Mouse (Mus musculus) right cerebral cortex, adult 18-20 months (tissue): ENCODE data around the gene Blcap.
"Not testable (repeated sequence)": the region's sequence is repeated elsewhere in the genome, so short reads cannot be mapped to it uniquely, and the experiment has no call there.

Experiments
- DNase-seq: peaks from one replicate; pipeline ENCODE4 v3.0.0; 2022; ENCODE audit warnings: mixed read lengths

The Blcap gene

GRCm38 (mm10) chr2:157571224-157571832 lies at the start of gene Blcap:
Gene Blcap (minus strand): TSS chr2:157571274.
- DNase-seq: peak; percentile 51

GRCm38 (mm10) chr2:157618393-157618792 lies 47.3 kb upstream of the Blcap start:
- no peak for DNase-seq

- no peak for DNase-seq
Measured at GRCm38 (mm10) chr2:157613997-157614396, 42.9 kb upstream of the Blcap start.

GRCm38 (mm10) chr2:157611735-157612134 lies 40.7 kb upstream of the Blcap start:
- no peak for DNase-seq

GRCm38 (mm10) chr2:157607542-157608236 lies 36.6 kb upstream of the Blcap start:
- no peak for DNase-seq

GRCm38 (mm10) chr2:157605025-157605675 lies 34.1 kb upstream of the Blcap start:
- DNase-seq: peak; percentile 65

- no peak for DNase-seq
Measured at GRCm38 (mm10) chr2:157601435-157601839, 30.4 kb upstream of the Blcap start.

- no peak for DNase-seq
Measured at GRCm38 (mm10) chr2:157596876-157597566, 25.9 kb upstream of the Blcap start.

GRCm38 (mm10) chr2:157585351-157585750 lies 14.3 kb upstream of the Blcap start:
- DNase-seq: not testable (repeated sequence)

GRCm38 (mm10) chr2:157572786-157573185 lies 1.7 kb upstream of the Blcap start:
- DNase-seq: no peak

GRCm38 (mm10) chr2:157569796-157570485 lies 1.1 kb downstream of the Blcap start:
- no peak for DNase-seq

- DNase-seq: no peak
Measured at GRCm38 (mm10) chr2:157568881-157569280, 2.2 kb downstream of the Blcap start.

- DNase-seq: no peak
Measured at GRCm38 (mm10) chr2:157567235-157567961, 3.7 kb downstream of the Blcap start.

GRCm38 (mm10) chr2:157566260-157566952 lies 4.7 kb downstream of the Blcap start:
- DNase-seq: peak; percentile 81

- no peak for DNase-seq
Measured at GRCm38 (mm10) chr2:157565898-157566259, 5.2 kb downstream of the Blcap start.

- DNase-seq: no peak
Measured at GRCm38 (mm10) chr2:157565446-157565845, 5.6 kb downstream of the Blcap start.

GRCm38 (mm10) chr2:157564723-157565122 lies 6.4 kb downstream of the Blcap start:
- DNase-seq: no peak

GRCm38 (mm10) chr2:157563031-157563430 lies 8.0 kb downstream of the Blcap start:
- no peak for DNase-seq

GRCm38 (mm10) chr2:157561165-157561836 lies 9.8 kb downstream of the Blcap start:
- peak; percentile 62 for DNase-seq

- no peak for DNase-seq
Measured at GRCm38 (mm10) chr2:157560302-157560701, 10.8 kb downstream of the Blcap start.

- peak; percentile 25 for DNase-seq
Measured at GRCm38 (mm10) chr2:157559858-157560257, 11.2 kb downstream of the Blcap start, which contains the start of gene Nnat. Gene Nnat (plus strand): TSS chr2:157560078.
